Mouse (Mus musculus) bone marrow macrophage, adult 2 months (primary cell): ENCODE measurements around the gene Sik3.

ENCODE experiments used
- CTCF ChIP-seq: IDR thresholded peaks from 2 replicates; pipeline ENCODE4 v1.5.1; 2012; ENCODE audit warnings: low read depth, mild to moderate bottlenecking, low read length, moderate library complexity
- POLR2A ChIP-seq: IDR thresholded peaks from 2 replicates; pipeline ENCODE4 v1.6.1; 2012; ENCODE audit warnings: mild to moderate bottlenecking, low read depth, low read length, borderline replicate concordance

GRCm38 (mm10) chr9:46175938-46176375 is 163.3 kb downstream of the Sik3 start:
- TF ChIP-seq CTCF = no peak
- no peak for TF ChIP-seq POLR2A
